Mouse (Mus musculus) heart, postnatal 0 days (tissue): ENCODE results near the gene Ripor2.

Source experiments
- CTCF ChIP-seq: IDR thresholded peaks from 2 replicates; pipeline ENCODE4 v1.5.1; 2016; ENCODE audit warnings: antibody characterized with exemption, control low read depth, low read depth
- EP300 ChIP-seq: IDR thresholded peaks from 2 replicates; pipeline ENCODE4 v1.6.1; 2016; ENCODE audit warnings: antibody characterized with exemption, low read depth

- TF ChIP-seq CTCF (no peak), EP300 (no peak)
Measured at GRCm38 (mm10) chr13:24567176-24567811, 14.7 kb upstream of the Ripor2 start.
